Mouse (Mus musculus) MEL (cell line): ENCODE results near the gene Emilin3. TPM values are rescaled to one million over a fixed set of nuclear protein-coding genes. Genes with fewer than 3 reads are reported as not detected.

Source experiments
- DNase-seq: peaks from one replicate; pipeline ENCODE4 v3.0.0; 2011; ENCODE audit warnings: low read depth, low spot score
- H3K27ac ChIP-seq: 2 replicates; pipeline ENCODE4 v1.5.1; 2012; ENCODE audit warnings: low read depth, mild to moderate bottlenecking, control low read depth, low read length, moderate library complexity; ENCODE audit not compliant: control insufficient read depth
- H3K27me3 ChIP-seq, 2 experiments: fragments of 150-350 bp in 1 of 2; sonication (generic) in 1 of 2; 2 replicates each; pipeline ENCODE4 v1.6.1; 2012; ENCODE audit warnings: low read length in 2 of 2, mild to moderate bottlenecking in 2 of 2, improper control_type of control experiment in 1 of 2, moderate library complexity in 1 of 2; ENCODE audit not compliant: insufficient read depth in 2 of 2, control insufficient read depth in 1 of 2
- H3K36me3 ChIP-seq, 2 experiments: 2 replicates each; pipeline ENCODE4 v1.6.1; 2012 to 2014; ENCODE audit warnings: low read length in 2 of 2, improper control_type of control experiment in 1 of 2, inconsistent platforms in 1 of 2, mild to moderate bottlenecking in 1 of 2; ENCODE audit not compliant: insufficient read depth in 2 of 2, control insufficient read depth in 1 of 2
- H3K4me1 ChIP-seq, 2 experiments: fragments of 150-350 bp in 1 of 2; sonication (generic) in 1 of 2; 2 replicates each; pipeline ENCODE4 v1.6.1; 2012; ENCODE audit warnings: low read length in 2 of 2, improper control_type of control experiment in 1 of 2, mild to moderate bottlenecking in 1 of 2; ENCODE audit not compliant: insufficient read depth in 2 of 2, control insufficient read depth in 1 of 2
- H3K4me3 ChIP-seq, 2 experiments: fragments of 150-350 bp in 1 of 2; sonication (generic) in 1 of 2; 2 replicates each; pipeline ENCODE4 v1.5.1; 2012; ENCODE audit warnings: low read depth in 2 of 2, low read length in 2 of 2, mild to moderate bottlenecking in 2 of 2, moderate library complexity in 2 of 2, control low read depth in 1 of 2, improper control_type of control experiment in 1 of 2; ENCODE audit not compliant: control insufficient read depth in 1 of 2, insufficient read depth in 1 of 2
- H3K79me2 ChIP-seq: 2 replicates; pipeline ENCODE4 v1.6.1; 2012; ENCODE audit warnings: mild to moderate bottlenecking, low read length, moderate library complexity; ENCODE audit not compliant: control insufficient read depth, poor library complexity, insufficient read depth
- H3K9ac ChIP-seq: 2 replicates; pipeline ENCODE4 v1.6.1; 2012; ENCODE audit warnings: low read depth, mild to moderate bottlenecking, control low read depth, low read length, moderate library complexity; ENCODE audit not compliant: control insufficient read depth, poor library complexity, severe bottlenecking
- H3K9me3 ChIP-seq: fragments of 150-350 bp; sonication (generic); replicated peaks from 2 replicates; pipeline ENCODE4 v1.6.1; 2012; ENCODE audit warnings: mild to moderate bottlenecking, low read length, improper control_type of control experiment, moderate library complexity; ENCODE audit not compliant: insufficient read depth
- CHD2 ChIP-seq: IDR thresholded peaks from 2 replicates; pipeline ENCODE4 v1.6.1; 2011; ENCODE audit warnings: low read length, improper control_type of control experiment
- EP300 ChIP-seq, 2 experiments: IDR thresholded peaks; 2 replicates each; pipeline ENCODE4 v1.6.1; 2011; ENCODE audit warnings: improper control_type of control experiment in 2 of 2, low read length in 2 of 2, low read depth in 1 of 2, mild to moderate bottlenecking in 1 of 2
- ETS1 ChIP-seq: IDR thresholded peaks from 2 replicates; pipeline ENCODE4 v1.6.1; 2012; ENCODE audit warnings: low read depth, mild to moderate bottlenecking, inconsistent platforms, low read length, improper control_type of control experiment, moderate library complexity
- GABPA ChIP-seq: IDR thresholded peaks from 2 replicates; pipeline ENCODE4 v1.6.1; 2012; ENCODE audit warnings: low read depth, mild to moderate bottlenecking, inconsistent platforms, low read length, improper control_type of control experiment, moderate library complexity
- HCFC1 ChIP-seq: IDR thresholded peaks from 2 replicates; pipeline ENCODE4 v1.6.1; 2012; ENCODE audit warnings: low read depth, mild to moderate bottlenecking, inconsistent platforms, low read length, improper control_type of control experiment, moderate library complexity
- KAT2A ChIP-seq: conservative IDR thresholded peaks from 2 replicates; pipeline ENCODE4 v1.6.1; 2012; ENCODE audit warnings: low read depth, low read length, improper control_type of control experiment, inconsistent platforms
- MAFK ChIP-seq: IDR thresholded peaks from 2 replicates; pipeline ENCODE4 v1.6.1; 2011; ENCODE audit warnings: low read depth, mild to moderate bottlenecking, low read length, improper control_type of control experiment, borderline replicate concordance
- MAX ChIP-seq: IDR thresholded peaks from 2 replicates; pipeline ENCODE4 v1.6.1; 2011; ENCODE audit warnings: low read length, improper control_type of control experiment
- MAZ ChIP-seq: IDR thresholded peaks from 2 replicates; pipeline ENCODE4 v1.6.1; 2012; ENCODE audit warnings: low read depth, mild to moderate bottlenecking, inconsistent platforms, low read length, improper control_type of control experiment
- MXI1 ChIP-seq: IDR thresholded peaks from 2 replicates; pipeline ENCODE4 v1.6.1; 2011; ENCODE audit warnings: mild to moderate bottlenecking, low read depth, low read length, improper control_type of control experiment
- MYC ChIP-seq: IDR thresholded peaks from 2 replicates; pipeline ENCODE4 v1.6.1; 2011; ENCODE audit warnings: low read depth, mild to moderate bottlenecking, low read length, improper control_type of control experiment, moderate library complexity
- NELFE ChIP-seq: IDR thresholded peaks from 2 replicates; pipeline ENCODE4 v1.6.1; 2011; ENCODE audit warnings: low read depth, low read length, improper control_type of control experiment
- NRF1 ChIP-seq: IDR thresholded peaks from 2 replicates; pipeline ENCODE4 v1.6.1; 2014; ENCODE audit warnings: low read depth, mild to moderate bottlenecking, inconsistent platforms, low read length, improper control_type of control experiment, moderate library complexity; ENCODE audit not compliant: poor library complexity, insufficient read depth, severe bottlenecking
- POLR2A ChIP-seq, 2 experiments: IDR thresholded peaks; 2 replicates each; pipeline ENCODE4 v1.6.1; 2011 to 2012; ENCODE audit warnings: low read length in 2 of 2, mild to moderate bottlenecking in 2 of 2, control low read depth in 1 of 2, improper control_type of control experiment in 1 of 2, low read depth in 1 of 2, moderate library complexity in 1 of 2; ENCODE audit not compliant: control insufficient read depth in 1 of 2, insufficient read depth in 1 of 2, poor library complexity in 1 of 2
- POLR2AphosphoS2 ChIP-seq: IDR thresholded peaks from 2 replicates; pipeline ENCODE4 v1.6.1; 2011; ENCODE audit warnings: low read length, improper control_type of control experiment
- POLR2AphosphoS5 ChIP-seq: IDR thresholded peaks from 2 replicates; pipeline ENCODE4 v1.6.1; 2012; ENCODE audit warnings: low read depth, borderline replicate concordance, mild to moderate bottlenecking, inconsistent platforms, low read length, moderate library complexity, mixed read lengths
- RAD21 ChIP-seq: IDR thresholded peaks from 2 replicates; pipeline ENCODE4 v1.6.1; 2011; ENCODE audit warnings: mild to moderate bottlenecking, low read depth, low read length, improper control_type of control experiment
- RCOR1 ChIP-seq: IDR thresholded peaks from 2 replicates; pipeline ENCODE4 v1.6.1; 2012; ENCODE audit warnings: low read depth, mild to moderate bottlenecking, inconsistent platforms, low read length, improper control_type of control experiment
- SIN3A ChIP-seq: IDR thresholded peaks from 2 replicates; pipeline ENCODE4 v1.6.1; 2012; ENCODE audit warnings: low read length, improper control_type of control experiment, inconsistent platforms
- TBP ChIP-seq: IDR thresholded peaks from 2 replicates; pipeline ENCODE4 v1.8.0; 2011; ENCODE audit warnings: low read depth, low read length, improper control_type of control experiment
- UBTF ChIP-seq: IDR thresholded peaks from 2 replicates; pipeline ENCODE4 v1.6.1; 2012; ENCODE audit warnings: low read depth, mild to moderate bottlenecking, inconsistent platforms, low read length, improper control_type of control experiment, moderate library complexity, borderline replicate concordance; ENCODE audit not compliant: insufficient read depth
- USF1 ChIP-seq: IDR thresholded peaks from 2 replicates; pipeline ENCODE4 v1.6.1; 2014; ENCODE audit warnings: low read depth, mild to moderate bottlenecking, inconsistent platforms, low read length, improper control_type of control experiment, moderate library complexity
- ZNF384 ChIP-seq: IDR thresholded peaks from 2 replicates; pipeline ENCODE4 v1.6.1; 2012; ENCODE audit warnings: low read depth, mild to moderate bottlenecking, inconsistent platforms, low read length, improper control_type of control experiment
- polyA plus RNA-seq, 2 experiments: library from polyadenylated mRNA; stranded (reverse) in 1 of 2; unstranded in 1 of 2; fragments of >175 nt in 1 of 2; fragments of >200 nt in 1 of 2; gene quantifications; 2 replicates each; pipeline versions ENCODE4 v1.2.1 to v1.2.4; 2012; ENCODE audit warnings: low replicate concordance in 2 of 2, low read depth in 1 of 2; ENCODE audit not compliant: insufficient read length in 2 of 2, insufficient read depth in 1 of 2, missing spikeins in 1 of 2
- total RNA-seq: library from RNA; depleted of rRNA; stranded (reverse); fragments of 300-350 nt; gene quantifications from 2 replicates; pipeline ENCODE4 v1.2.3, GENCODE M21; 2012

Emilin3 gene
- total and polyA plus RNA-seq, 3 experiments: not detected

GRCm38 (mm10) chr2:160883912-160884311, 28.2 kb downstream of the Emilin3 start:
- TF ChIP-seq NRF1 (no peak), POLR2A (IDR thresholded peaks at IDR 0.05; ENCODE audit: control insufficient read depth in 1 of 2, insufficient read depth in 1 of 2, low read depth in 1 of 2, low read length in 2 of 2, poor library complexity in 1 of 2) (no peak), ZNF384 (no peak), ETS1 (no peak), UBTF (no peak), KAT2A (no peak), CHD2 (no peak), MAFK (no peak), MAX (no peak), MXI1 (no peak), SIN3A (no peak), MYC (no peak), RCOR1 (no peak), NELFE (no peak), TBP (no peak), MAZ (no peak), POLR2AphosphoS2 (no peak), RAD21 (no peak), USF1 (no peak)
- H3K4me3 ChIP-seq: no peak overlapping the region
- no peak for DNase-seq

GRCm38 (mm10) chr2:160882436-160882835, 29.7 kb downstream of the Emilin3 start:
- H3K36me3 ChIP-seq: no peaks in the 10 kb centered on the region
- no peaks in the 10 kb centered on the region for H3K79me2 ChIP-seq
- TF ChIP-seq UBTF (no peak), KAT2A (no peak), GABPA (no peak), POLR2AphosphoS2 (no peak), EP300 (IDR thresholded peaks at IDR 0.05; ENCODE audit: low read depth in 1 of 2, low read length in 2 of 2) (no peak), MAFK (no peak), POLR2AphosphoS5 (no peak), HCFC1 (no peak), NELFE (no peak), SIN3A (no peak)

More at GRCm38 (mm10) chr2:160883912-160884311, 28.2 kb downstream of the Emilin3 start:
- H3K79me2 ChIP-seq: no peaks in the 10 kb centered on the region
- H3K27me3 ChIP-seq: no peaks in the 10 kb centered on the region
- no peak overlapping the region for H3K9ac ChIP-seq
- H3K9me3 ChIP-seq: no peaks in the 10 kb centered on the region
- peaks cover 2 to 4% of the 10 kb centered on the region in 2 experiments; a peak in 3 of 4 replicates for H3K4me1 ChIP-seq
- H3K36me3 ChIP-seq: no peaks in the 10 kb centered on the region
- H3K27ac ChIP-seq: no peak overlapping the region

More at GRCm38 (mm10) chr2:160882436-160882835, 29.7 kb downstream of the Emilin3 start:
- Histone ChIP-seq H3K9ac (no peak overlapping the region), H3K27me3 (no peaks in the 10 kb centered on the region), H3K4me3 (no peak overlapping the region), H3K9me3 (no peaks in the 10 kb centered on the region), H3K27ac (no peak overlapping the region), H3K4me1 (peaks cover 2 to 4% of the 10 kb centered on the region in 2 experiments; a peak in 3 of 4 replicates)
- DNase-seq: no peak
